Mouse (Mus musculus): Measurements from ENCODE around the gene Kif1b.
"Not testable (repeated sequence)": the region's sequence is repeated elsewhere in the genome, so short reads cannot be mapped to it uniquely, and the experiment has no call there.

The Kif1b gene

GRCm38 (mm10) chr4:149219401-149220041, 88.0 kb downstream of the Kif1b start:
- DNase-seq = no peak

- no peak for DNase-seq
Observed at GRCm38 (mm10) chr4:149218476-149218875, 89.0 kb downstream of the Kif1b start.

- no peak for DNase-seq
Observed at GRCm38 (mm10) chr4:149215982-149216381, 91.5 kb downstream of the Kif1b start.

DNA sequence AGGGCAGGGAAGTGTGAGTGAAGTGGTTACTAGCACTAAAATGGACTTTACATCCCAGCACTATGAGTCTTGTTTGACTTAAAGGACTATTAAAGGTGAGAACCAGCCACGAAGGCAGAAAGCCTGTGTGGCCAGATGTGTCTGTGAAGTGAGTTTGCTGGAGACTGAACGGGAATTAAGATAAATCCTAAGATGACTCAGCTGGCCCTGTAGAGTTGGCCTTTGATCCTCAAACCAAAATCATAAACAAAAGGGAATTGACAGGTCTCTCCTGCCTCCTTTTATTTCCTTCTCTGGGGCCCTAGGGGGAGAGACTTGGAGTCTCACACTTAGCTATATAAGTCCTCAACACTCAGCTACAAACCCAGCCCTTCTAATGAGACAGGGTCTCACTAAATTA, 92.1 kb downstream of the Kif1b start:
- DNase-seq = no peak

DNA sequence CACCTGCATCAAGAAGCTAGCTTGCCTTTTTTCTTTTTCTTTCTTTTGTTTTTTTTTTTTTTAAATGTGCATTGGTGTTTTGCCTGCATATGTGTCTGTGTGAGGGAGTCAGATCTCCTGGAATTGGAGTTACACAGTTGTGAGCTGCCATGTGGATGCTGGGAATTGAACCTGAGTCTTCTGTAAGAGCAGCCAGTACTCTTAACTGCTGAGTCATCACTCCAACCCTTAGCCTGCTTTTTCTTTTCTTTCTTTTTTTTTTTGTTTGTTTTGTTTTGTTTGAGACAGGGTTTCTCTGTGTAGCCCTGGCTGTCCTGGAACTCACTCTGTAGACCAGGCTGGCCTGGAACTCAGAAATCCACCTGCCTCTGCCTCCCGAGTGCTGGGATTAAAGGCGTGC, 93.0 kb downstream of the Kif1b start:
- DNase-seq = not testable (repeated sequence)

GRCm38 (mm10) chr4:149213466-149213865, 94.0 kb downstream of the Kif1b start:
- no peak for DNase-seq

DNA sequence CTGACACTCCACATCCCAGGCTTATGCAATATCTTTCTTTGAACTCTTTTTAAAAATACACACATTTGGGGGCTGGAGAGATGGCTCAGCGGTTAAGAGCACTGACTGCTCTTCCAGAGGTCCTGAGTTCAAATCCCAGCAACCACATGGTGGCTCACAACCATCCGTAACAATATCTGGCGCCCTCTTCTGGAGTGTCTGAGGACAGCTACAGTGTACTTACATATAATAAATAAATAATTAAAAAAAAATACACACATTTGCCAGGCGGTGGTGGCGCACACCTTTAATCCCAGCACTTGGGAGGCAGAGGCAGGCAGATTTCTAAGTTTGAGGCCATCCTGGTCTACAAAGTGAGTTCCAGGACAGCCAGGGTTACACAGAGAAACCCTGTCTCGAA, 96.1 kb downstream of the Kif1b start:
- peak in 1 of 2 experiments; percentile 43 for DNase-seq

- DNase-seq = no peak
Observed at GRCm38 (mm10) chr4:149202467-149202866, 105.0 kb downstream of the Kif1b start.

DNA sequence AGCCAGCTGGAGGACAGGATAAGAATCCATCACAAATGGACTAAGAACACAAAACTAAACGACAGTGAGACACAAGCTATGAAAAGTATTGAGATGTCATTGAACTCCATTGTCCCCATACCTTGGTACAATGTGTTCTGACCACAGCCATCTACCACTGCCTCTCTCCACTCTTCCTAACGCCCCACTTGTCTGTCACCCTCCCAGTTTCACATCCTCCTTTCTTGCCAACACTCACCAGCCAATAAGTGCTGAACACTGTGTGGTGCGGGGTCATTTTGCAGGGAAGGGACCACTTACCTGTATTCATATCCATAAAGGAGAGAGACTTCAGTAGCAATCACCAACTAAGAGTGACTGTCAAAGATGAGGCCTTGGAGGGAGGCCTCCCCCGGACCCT, 106.4 kb downstream of the Kif1b start:
- no peak for DNase-seq

GRCm38 (mm10) chr4:149197180-149197579, 110.3 kb downstream of the Kif1b start:
- DNase-seq = no peak

DNA sequence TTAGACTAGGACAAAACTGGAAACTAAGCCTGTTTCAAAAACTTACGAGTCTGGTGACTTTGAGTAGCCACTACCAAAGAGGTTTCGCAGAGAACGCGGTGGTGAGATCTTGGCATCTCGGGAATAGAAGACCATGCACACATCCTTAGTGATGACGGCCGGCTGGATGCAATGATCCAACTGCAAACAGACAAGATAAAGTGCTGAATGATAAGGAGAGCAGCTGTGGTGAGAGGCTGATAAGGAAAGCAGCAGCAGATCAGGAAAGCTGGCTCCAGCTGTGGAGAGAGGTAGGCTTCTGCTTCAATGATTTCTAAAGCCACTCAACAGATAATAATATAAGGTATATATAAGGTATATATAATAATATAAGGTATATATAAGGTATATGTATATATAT, 116.4 kb downstream of the Kif1b start:
- DNase-seq = no peak

- no peak for DNase-seq
Observed at GRCm38 (mm10) chr4:149188563-149188962, 118.9 kb downstream of the Kif1b start.

- DNase-seq = no peak
Observed at GRCm38 (mm10) chr4:149182755-149183154, 124.7 kb downstream of the Kif1b start.

DNA sequence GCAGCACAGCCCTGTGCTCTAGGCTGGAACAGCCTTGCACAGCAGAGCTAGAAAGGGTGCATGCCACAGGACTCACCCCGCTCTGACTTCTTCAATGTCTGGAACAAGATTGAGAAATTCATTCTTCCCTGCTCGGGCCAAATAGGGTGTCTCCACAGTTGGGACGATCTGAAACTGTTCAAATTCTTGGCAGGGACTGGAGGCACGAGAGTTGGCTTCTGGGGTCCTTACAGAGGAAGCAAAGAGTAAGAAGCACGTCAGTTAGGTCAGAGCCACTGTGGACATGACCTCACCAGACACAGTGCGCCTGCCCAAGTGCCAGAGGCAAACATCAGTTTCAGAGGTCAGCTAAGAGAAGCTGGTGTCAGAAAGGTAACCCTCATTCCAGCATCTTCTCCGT, 125.3 kb downstream of the Kif1b start:
- no peak for DNase-seq

DNA sequence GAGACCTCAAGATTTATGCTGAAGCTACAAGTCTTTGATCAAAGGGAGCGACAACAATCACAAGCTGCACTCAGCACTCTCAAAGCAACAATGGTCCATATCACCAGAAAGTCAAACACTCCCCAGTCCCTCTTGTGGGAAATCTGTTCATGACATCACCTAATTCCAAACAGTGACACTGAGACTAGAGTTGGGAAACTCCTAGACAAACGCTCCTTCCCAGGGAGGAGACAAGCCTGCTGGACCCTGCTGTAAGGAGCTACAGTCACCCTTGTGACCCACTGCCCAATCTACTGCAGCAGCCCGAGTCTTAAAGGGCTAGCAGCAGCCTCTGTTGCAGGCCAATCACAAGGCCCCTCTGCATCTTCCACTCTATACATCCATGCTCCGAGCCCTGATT, 127.9 kb downstream of the Kif1b start:
- DNase-seq = no peak

GRCm38 (mm10) chr4:149179160-149179559, 128.3 kb downstream of the Kif1b start:
- no peak for DNase-seq

- DNase-seq = no peak
Observed at GRCm38 (mm10) chr4:149178328-149178727, 129.2 kb downstream of the Kif1b start.

DNA sequence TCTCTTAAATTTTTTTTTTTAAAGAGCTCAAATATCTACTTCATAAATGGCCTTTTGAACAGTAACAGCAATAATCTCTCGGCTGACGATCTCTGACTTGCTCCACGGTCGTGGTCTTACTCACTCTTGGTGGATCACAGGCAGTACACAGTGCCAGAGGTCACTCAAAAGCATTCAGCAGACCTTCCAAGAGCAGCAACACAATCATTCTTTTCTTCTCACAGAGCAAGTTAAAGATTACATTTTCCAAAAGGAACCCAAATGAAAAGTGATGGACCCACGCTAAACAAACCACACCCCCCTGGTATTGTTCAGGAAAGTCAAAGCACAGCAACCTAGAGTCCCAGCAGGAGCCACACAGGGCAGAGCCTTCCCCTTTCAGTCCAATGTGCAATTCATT, 130.4 kb downstream of the Kif1b start:
- peak in 1 of 2 experiments; percentile 35 for DNase-seq

DNA sequence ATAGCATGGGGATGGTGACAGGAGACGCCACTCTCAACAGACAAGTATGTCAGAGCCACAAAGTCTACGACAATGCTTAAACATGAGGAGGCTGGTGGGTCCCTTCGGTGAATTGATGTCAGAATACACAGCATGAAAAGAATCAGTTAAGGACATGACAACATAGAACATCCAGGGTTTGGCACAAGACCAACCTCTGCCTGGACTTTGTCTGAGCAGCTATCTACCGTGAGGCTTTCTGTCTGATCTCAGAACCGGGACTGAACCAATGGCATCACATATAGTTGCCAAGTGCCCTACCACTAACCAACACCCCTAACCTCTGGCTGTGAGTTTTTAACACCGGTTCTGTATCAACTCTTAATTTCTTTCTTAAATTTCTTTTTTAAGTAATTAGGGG, 130.8 kb downstream of the Kif1b start:
- DNase-seq = peak; percentile 36 to 69

- DNase-seq = no peak
Observed at GRCm38 (mm10) chr4:149173661-149174060, 133.8 kb downstream of the Kif1b start.

- DNase-seq = no peak
Observed at GRCm38 (mm10) chr4:149172666-149173065, 134.8 kb downstream of the Kif1b start.

DNA sequence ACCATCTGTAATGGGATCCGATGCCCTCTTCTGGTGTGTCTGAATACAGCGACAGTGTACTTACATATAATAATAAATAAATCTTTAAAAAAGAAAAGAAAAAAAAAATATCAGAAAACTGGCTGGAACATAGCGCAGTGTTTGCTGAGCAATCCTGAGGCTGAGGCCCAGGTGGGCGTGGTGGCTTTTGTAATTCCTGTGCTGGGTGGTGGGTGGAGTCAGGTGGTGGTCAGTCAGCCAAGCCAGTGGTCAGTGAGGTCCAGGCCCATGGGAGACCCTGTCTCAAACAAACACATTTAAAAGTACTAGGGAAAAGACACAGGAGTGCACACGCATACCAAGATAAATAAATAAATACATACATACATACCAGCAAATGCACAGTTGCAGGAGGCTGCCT, 135.4 kb downstream of the Kif1b start:
- no peak for DNase-seq

DNA sequence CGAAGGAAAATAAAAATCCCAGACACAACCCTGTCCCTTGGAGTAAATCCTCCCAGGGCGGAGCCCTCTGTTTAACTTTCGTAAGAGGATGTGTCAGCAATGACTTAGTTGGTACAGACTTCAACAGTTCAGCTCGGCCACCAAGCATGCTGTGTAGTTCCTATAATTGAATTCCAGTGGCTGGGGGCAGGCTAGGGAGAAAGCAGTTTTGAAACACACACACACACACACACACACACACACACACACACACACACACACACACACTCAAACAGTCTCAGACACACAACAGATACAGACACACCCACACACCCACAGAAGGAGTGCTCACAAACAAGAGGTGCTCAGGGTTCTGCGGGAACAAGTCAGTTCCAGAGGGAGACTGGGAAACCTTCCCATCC, 135.9 kb downstream of the Kif1b start:
- DNase-seq = no peak

GRCm38 (mm10) chr4:149170394-149170931, 137.0 kb downstream of the Kif1b start:
- peak; percentile 66 to 78 for DNase-seq

GRCm38 (mm10) chr4:149169926-149170325, 137.6 kb downstream of the Kif1b start:
- DNase-seq = not testable (repeated sequence)
